Mouse (Mus musculus) ES-Bruce4 (cell line): ENCODE measurements around the gene Pde9a. TPM values are rescaled to one million over a fixed set of nuclear protein-coding genes. Genes with fewer than 3 reads are reported as not detected.

Source experiments
- H3K27ac ChIP-seq: 2 replicates; pipeline ENCODE4 v1.5.1; 2012; ENCODE audit warnings: low read length, inconsistent platforms; ENCODE audit not compliant: insufficient read depth
- H3K27me3 ChIP-seq: 2 replicates; pipeline ENCODE4 v1.6.1; 2012; ENCODE audit warnings: mild to moderate bottlenecking, low read length, inconsistent platforms; ENCODE audit not compliant: control insufficient read depth, poor library complexity, insufficient read depth, severe bottlenecking
- H3K36me3 ChIP-seq: 2 replicates; pipeline ENCODE4 v1.6.1; 2012; ENCODE audit warnings: inconsistent platforms, mild to moderate bottlenecking, low read length, moderate library complexity; ENCODE audit not compliant: control insufficient read depth, poor library complexity, insufficient read depth, severe bottlenecking
- H3K4me1 ChIP-seq: one replicate; pipeline ENCODE4 v1.8.1; 2011; ENCODE audit warnings: low read length; ENCODE audit not compliant: control insufficient read depth, insufficient read depth
- H3K4me3 ChIP-seq: 2 replicates; pipeline ENCODE4 v1.5.1; 2011; ENCODE audit warnings: low read depth, mild to moderate bottlenecking, low read length
- H3K9ac ChIP-seq: 2 replicates; pipeline ENCODE4 v1.6.1; 2012; ENCODE audit warnings: low read depth, mild to moderate bottlenecking, inconsistent platforms; ENCODE audit not compliant: poor library complexity, severe bottlenecking
- H3K9me3 ChIP-seq: replicated peaks from 2 replicates; pipeline ENCODE4 v1.6.1; 2012; ENCODE audit warnings: mild to moderate bottlenecking, low read length, inconsistent platforms; ENCODE audit not compliant: control insufficient read depth, poor library complexity, insufficient read depth, severe bottlenecking
- CTCF ChIP-seq: IDR thresholded peaks from one replicate; pipeline ENCODE4 v1.8.1; 2011; ENCODE audit warnings: low read depth, low read length
- EP300 ChIP-seq: IDR thresholded peaks from 2 replicates; pipeline ENCODE4 v1.6.1; 2011; ENCODE audit warnings: low read depth, low read length; ENCODE audit not compliant: insufficient read depth
- POLR2A ChIP-seq: IDR thresholded peaks from one replicate; pipeline ENCODE4 v1.8.1; 2011; ENCODE audit warnings: low read length; ENCODE audit not compliant: insufficient read depth
- polyA plus RNA-seq: library from polyadenylated mRNA; stranded (reverse); fragments of >200 nt; gene quantifications from 2 replicates; pipeline ENCODE4 v1.2.4, GENCODE M21; 2011; ENCODE audit warnings: low read depth; ENCODE audit not compliant: missing spikeins, insufficient read depth, insufficient read length

Pde9a gene
- polyA plus RNA-seq, 1 experiment: 11.0 TPM

DNA sequence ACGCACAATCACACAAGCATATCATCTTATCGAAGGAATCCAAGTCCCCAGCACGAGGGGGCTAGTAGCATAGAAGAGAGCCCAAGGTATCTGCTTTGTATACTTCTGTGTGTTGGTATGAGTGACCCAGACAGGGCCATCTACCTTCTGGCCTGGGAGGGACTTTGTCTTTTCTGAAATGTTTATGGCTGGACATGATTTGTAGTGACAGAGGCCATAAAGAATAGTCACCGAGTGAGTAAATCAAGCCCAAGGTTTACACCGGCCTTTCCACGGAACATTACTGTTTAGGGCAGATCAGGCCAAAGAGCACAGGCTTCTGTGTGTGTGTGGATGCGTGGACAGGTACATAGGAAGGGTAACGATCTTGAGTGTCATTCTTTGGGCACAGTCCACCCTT, 6.1 kb upstream of the Pde9a start:
- no peaks in the 10 kb centered on the region for H3K27me3 ChIP-seq
- TF ChIP-seq CTCF (no peak), EP300 (no peak), POLR2A (no peak)
- H3K36me3 ChIP-seq: no peaks in the 10 kb centered on the region
- no peak overlapping the region for H3K27ac ChIP-seq
- no peaks in the 10 kb centered on the region for H3K9me3 ChIP-seq
- no peak overlapping the region for H3K9ac ChIP-seq
- H3K4me1 ChIP-seq: no peaks in the 10 kb centered on the region
- H3K4me3 ChIP-seq: no peak overlapping the region

DNA sequence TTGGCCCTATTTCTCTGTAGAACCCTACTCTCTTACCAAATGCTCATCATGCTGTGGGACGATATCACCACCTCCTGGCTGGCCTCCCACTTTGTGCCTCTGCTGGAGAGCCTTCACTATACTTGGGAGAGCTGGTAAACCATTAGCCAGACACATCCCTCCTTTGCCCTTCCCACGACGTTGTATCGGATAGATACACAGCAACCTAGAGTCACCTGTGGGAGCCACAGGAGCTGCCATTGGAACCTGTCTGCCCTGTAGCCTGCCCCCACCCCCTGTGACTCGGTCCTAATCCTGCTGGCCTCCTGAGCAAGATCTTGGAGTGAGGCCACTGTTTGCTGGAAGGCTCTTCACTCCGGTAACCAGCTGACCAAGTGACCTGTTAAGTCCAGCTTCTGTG, 2.7 kb upstream of the Pde9a start:
- H3K9ac ChIP-seq: no peak overlapping the region
- H3K27ac ChIP-seq: no peak overlapping the region
- no peak for TF ChIP-seq CTCF
- no peak for TF ChIP-seq EP300
- TF ChIP-seq POLR2A: no peak
- H3K27me3 ChIP-seq: no peaks in the 10 kb centered on the region
- no peak overlapping the region for H3K4me3 ChIP-seq
- no peaks in the 10 kb centered on the region for H3K9me3 ChIP-seq
- no peaks in the 10 kb centered on the region for H3K4me1 ChIP-seq
- H3K36me3 ChIP-seq: no peaks in the 10 kb centered on the region

- Histone ChIP-seq H3K27me3 (no peaks in the 10 kb centered on the region), H3K36me3 (no peaks in the 10 kb centered on the region), H3K9me3 (no peaks in the 10 kb centered on the region), H3K9ac (no peak overlapping the region), H3K27ac (peak overlapping the region; percentile 21), H3K4me3 (no peak overlapping the region), H3K4me1 (no peaks in the 10 kb centered on the region)
- no peak for TF ChIP-seq EP300
- no peak for TF ChIP-seq CTCF
- no peak for TF ChIP-seq POLR2A
These were observed 912 bp upstream of the Pde9a start for GRCm38 (mm10) chr17:31384968-31385627.

DNA sequence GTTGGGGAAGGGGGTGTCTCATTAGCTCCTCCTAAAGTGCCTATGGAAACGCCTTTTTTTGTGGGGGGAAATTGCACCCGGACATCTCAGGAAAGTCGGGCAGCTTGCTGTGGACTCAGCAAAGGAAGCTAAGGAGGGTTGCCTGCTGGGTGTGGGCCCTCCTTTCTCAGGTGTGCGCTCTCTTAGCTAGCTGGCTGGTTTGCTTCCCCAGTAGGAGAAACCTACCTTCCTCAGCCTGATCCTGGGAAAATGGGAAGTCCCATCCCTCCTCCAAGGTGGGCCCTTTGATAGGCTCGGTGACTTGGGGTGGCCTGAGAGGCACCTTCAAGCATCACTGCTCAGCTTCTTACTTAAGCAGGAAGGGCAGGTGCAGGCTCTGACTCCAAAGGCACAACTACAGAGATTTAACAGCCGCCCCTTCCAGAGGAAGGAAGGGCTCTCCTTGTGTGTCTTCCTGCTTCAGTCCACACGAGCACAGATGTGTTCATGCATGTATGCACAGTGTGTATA, 811 bp downstream of the Pde9a start:
- no peaks in the 10 kb centered on the region for H3K9me3 ChIP-seq
- H3K4me3 ChIP-seq: peak overlapping the region; percentile 79
- no peaks in the 10 kb centered on the region for H3K4me1 ChIP-seq
- H3K36me3 ChIP-seq: no peaks in the 10 kb centered on the region
- TF ChIP-seq CTCF: no peak
- TF ChIP-seq POLR2A: no peak
- TF ChIP-seq EP300: no peak
- no peak overlapping the region for H3K27ac ChIP-seq
- H3K9ac ChIP-seq: peak overlapping the region; percentile 76
- H3K27me3 ChIP-seq: no peaks in the 10 kb centered on the region

DNA sequence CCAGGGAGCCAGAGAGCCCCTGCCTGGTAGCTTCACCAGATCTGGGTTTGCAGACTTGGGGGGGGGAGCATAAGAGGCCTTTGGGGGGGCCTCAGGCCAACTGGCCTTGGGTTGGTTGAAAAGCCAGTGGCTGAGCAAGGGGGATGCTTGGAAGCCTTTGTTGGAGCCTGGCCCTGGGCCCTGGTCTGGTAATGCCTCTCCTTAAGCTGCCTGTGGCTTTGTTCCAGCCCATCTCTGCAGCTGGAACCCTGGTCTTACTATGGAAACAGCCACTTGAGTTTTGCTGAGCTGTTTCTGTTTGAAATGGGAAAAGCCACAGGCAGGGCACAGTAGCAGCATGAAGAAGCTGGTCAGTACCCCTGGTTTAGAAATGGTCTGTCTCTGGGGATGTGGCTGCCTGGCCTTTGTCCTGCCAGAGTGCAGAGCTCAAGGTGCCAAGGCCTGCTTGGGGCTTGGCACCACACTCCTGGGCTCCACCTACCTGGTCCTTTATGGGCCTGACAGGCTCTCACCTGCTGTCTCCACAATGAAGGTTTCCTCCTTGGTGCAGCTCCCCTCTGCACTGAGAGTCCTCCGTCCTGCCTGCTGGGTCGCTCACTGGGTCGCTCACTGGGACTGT, 3.5 kb downstream of the Pde9a start:
- H3K36me3 ChIP-seq: no peaks in the 10 kb centered on the region
- no peak overlapping the region for H3K4me3 ChIP-seq
- no peak overlapping the region for H3K9ac ChIP-seq
- H3K27me3 ChIP-seq: no peaks in the 10 kb centered on the region
- TF ChIP-seq EP300: no peak
- no peak overlapping the region for H3K27ac ChIP-seq
- H3K4me1 ChIP-seq: no peaks in the 10 kb centered on the region
- no peaks in the 10 kb centered on the region for H3K9me3 ChIP-seq

- TF ChIP-seq CTCF: peak; percentile 34
- no peak for TF ChIP-seq POLR2A
- Histone ChIP-seq H3K27me3 (no peaks in the 10 kb centered on the region), H3K4me3 (no peak overlapping the region), H3K4me1 (no peaks in the 10 kb centered on the region), H3K27ac (no peak overlapping the region), H3K36me3 (no peaks in the 10 kb centered on the region), H3K9ac (no peak overlapping the region), H3K9me3 (no peaks in the 10 kb centered on the region)
These were observed 5.5 kb downstream of the Pde9a start for GRCm38 (mm10) chr17:31391462-31391861.
